Mouse (Mus musculus) spleen, postnatal 14 days (tissue): ENCODE data around the gene Txndc5.

Experiments
- DNase-seq, 2 experiments: peaks; one replicate each; pipeline ENCODE4 v3.0.0; 2021 to 2022; ENCODE audit warnings: low spot score in 2 of 2

Gene Txndc5

GRCm38 (mm10) chr13:38463410-38463809 is 65.2 kb downstream of the Txndc5 start:
- no peak for DNase-seq

- DNase-seq: no peak
Observed at GRCm38 (mm10) chr13:38451446-38451845, 77.2 kb downstream of the Txndc5 start.
